17 mouse cellular contexts compared by ENCODE assay signal in the genomic region with DNA sequence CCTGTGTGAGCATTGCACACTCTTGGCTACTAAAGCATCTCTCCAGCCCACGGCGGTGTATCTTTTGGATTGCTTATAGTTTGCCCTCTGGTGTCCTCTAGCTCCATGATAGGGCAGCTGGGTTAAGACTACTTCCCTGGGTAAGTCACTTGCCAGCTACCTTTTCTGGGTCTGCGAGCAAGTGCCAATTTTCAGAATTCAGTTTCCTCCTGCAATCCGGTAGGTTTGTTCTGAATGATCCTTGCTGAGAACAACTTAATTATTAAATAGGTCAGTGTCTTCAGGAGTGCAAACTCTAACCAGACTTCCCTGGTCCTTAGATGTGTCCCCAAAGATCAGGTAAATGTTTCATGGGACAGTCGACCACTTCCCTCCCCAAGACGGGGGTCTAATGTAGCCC.
"Had no signal": no experiment of that assay in that cellular context is flagged by ENCODE, and none has a peak within 500 bp of the region (broad histone marks: within the 10 kb centered on the region; RNA-seq: fewer than 3 reads in every experiment).

No protein-coding gene starts in this region.

- H3K4me3 ChIP-seq: neural tube, embryonic 12.5 days; neural tube, embryonic 13.5 days; neural tube, embryonic 15.5 days; stomach, embryonic 15.5 days had no signal

- H3K27ac ChIP-seq: neural tube, embryonic 12.5 days; neural tube, embryonic 13.5 days; neural tube, embryonic 15.5 days; stomach, embryonic 15.5 days; stomach, postnatal 0 days had no signal

- H3K9me3 ChIP-seq: neural tube, embryonic 12.5 days; neural tube, embryonic 13.5 days; neural tube, embryonic 15.5 days; stomach, embryonic 15.5 days had no signal

- DNase-seq: retina, postnatal 1 day; right cerebral cortex, adult 18-20 months; right cerebral cortex, postnatal 14 days; right cerebral cortex, postnatal 25 days; right cerebral cortex, postnatal 4 days; spleen, adult 18-20 months; thymus, adult 18-20 months; thymus, adult 2 months; thymus, postnatal 14 days; thymus, postnatal 25 days; thymus, postnatal 36 days; thymus, postnatal 4 days had no signal

- H3K27me3 ChIP-seq: neural tube, embryonic 13.5 days; neural tube, embryonic 15.5 days; stomach, embryonic 15.5 days had no signal

- H3K4me2 ChIP-seq: neural tube, embryonic 12.5 days; neural tube, embryonic 13.5 days; neural tube, embryonic 15.5 days; stomach, embryonic 15.5 days had no signal

- H3K9ac ChIP-seq: neural tube, embryonic 12.5 days; neural tube, embryonic 13.5 days; neural tube, embryonic 15.5 days; stomach, embryonic 15.5 days had no signal

- H3K36me3 ChIP-seq: neural tube, embryonic 12.5 days; neural tube, embryonic 13.5 days; neural tube, embryonic 15.5 days; stomach, embryonic 15.5 days had no signal
